Mouse (Mus musculus) spleen, adult 10 weeks (tissue): ENCODE measurements around the gene Plce1. TPM values are rescaled to one million over a fixed set of nuclear protein-coding genes. Genes with fewer than 3 reads are reported as not detected.

Source experiments
- polyA plus RNA-seq: library from polyadenylated mRNA; stranded (reverse); fragments of 350-450 nt; fragmentation: Illumina TruSeq; extraction: RNeasy Lipid Tissue Mini Kit (QIAGEN cat#74804); gene quantifications from one replicate; pipeline ENCODE4 v1.2.3, GENCODE M21; 2015; ENCODE audit warnings: low replicate concordance; ENCODE audit not compliant: insufficient read depth

Gene Plce1
- 7.2 TPM for polyA plus RNA-seq

GRCm38 (mm10) chr19:38480731-38481621, at the start of gene Plce1:
Gene Plce1, plus strand, starts transcription at chr19:38481109.

GRCm38 (mm10) chr19:38818766-38819426, 338.0 kb downstream of the Plce1 start, which contains the start of gene Noc3l:
Gene Noc3l, minus strand, starts transcription at chr19:38819237.

Other genes starting within 250 kb of the Plce1 start
- 0.75 TPM for gene Lgi1, start 216.6 kb upstream of the Plce1 start, polyA plus RNA-seq
- 10.1 TPM for gene Slc35g1, start 85.1 kb upstream of the Plce1 start, polyA plus RNA-seq